Mouse (Mus musculus) heart, adult 2 months (tissue): ENCODE data around the gene Doc2g. TPM values are rescaled to one million over a fixed set of nuclear protein-coding genes. Genes with fewer than 3 reads are reported as not detected.

Experiments used
- DNase-seq, 2 experiments: peaks; one replicate each; pipeline ENCODE4 v3.0.0; 2021
- H3K27ac ChIP-seq: fragments of 200-600 bp; 2 replicates; pipeline ENCODE4 v1.8.1; 2022
- H3K27me3 ChIP-seq: fragments of 200-500 bp; 2 replicates; pipeline ENCODE4 v1.6.1; 2012; ENCODE audit warnings: mild to moderate bottlenecking, low read length, inconsistent platforms, mixed read lengths; ENCODE audit not compliant: control insufficient read depth, insufficient read depth
- H3K36me3 ChIP-seq: fragments of 200-500 bp; 2 replicates; pipeline ENCODE4 v1.6.1; 2012; ENCODE audit warnings: low read length, inconsistent platforms; ENCODE audit not compliant: control insufficient read depth, insufficient read depth
- H3K4me1 ChIP-seq: fragments of 200-500 bp; 2 replicates; pipeline ENCODE4 v1.6.1; 2011; ENCODE audit warnings: low read length; ENCODE audit not compliant: control insufficient read depth, insufficient read depth
- H3K4me3 ChIP-seq: fragments of 200-600 bp; 2 replicates; pipeline ENCODE4 v1.8.1; 2022
- H3K79me2 ChIP-seq: fragments of 200-500 bp; replicated peaks from 2 replicates; pipeline ENCODE4 v1.6.1; 2012; ENCODE audit warnings: mild to moderate bottlenecking, inconsistent platforms, low read length, moderate library complexity, mixed read lengths; ENCODE audit not compliant: control insufficient read depth, insufficient read depth
- H3K9ac ChIP-seq: fragments of 200-500 bp; 2 replicates; pipeline ENCODE4 v1.6.1; 2012; ENCODE audit warnings: low read depth, mild to moderate bottlenecking, control low read depth, inconsistent platforms, low read length, mixed read lengths
- CTCF ChIP-seq: fragments of 200-600 bp; IDR thresholded peaks from 2 replicates; pipeline ENCODE4 v1.8.1; 2022; ENCODE audit warnings: antibody characterized with exemption, mild to moderate bottlenecking, moderate library complexity
- EP300 ChIP-seq: fragments of 200-500 bp; IDR thresholded peaks from 2 replicates; pipeline ENCODE4 v1.6.1; 2011; ENCODE audit warnings: low read depth, low read length, control low read depth; ENCODE audit not compliant: insufficient read depth
- POLR2A ChIP-seq: fragments of 200-500 bp; IDR thresholded peaks from 2 replicates; pipeline ENCODE4 v1.6.1; 2011; ENCODE audit warnings: mild to moderate bottlenecking, low read depth, low read length, control low read depth; ENCODE audit not compliant: insufficient read depth
- WGBS: fragments of 180-500 bp; shearing (Covaris S2); methylation state at CpG from one replicate; pipeline ENCODE4 v1.1.7; 2018; 5-methylcytosine and 5-hydroxymethylcytosine counted together
- intact Hi-C: fragments of 180-260 bp; cut with DNase I; formaldehyde crosslinking; loops from one replicate; pipeline ENCODE4 v1.15.1; 2025
- polyA plus RNA-seq: library from polyadenylated mRNA; depleted of rRNA; stranded (reverse); fragments of >200 nt; gene quantifications from 2 replicates; pipeline ENCODE4 v1.2.3, GENCODE M21; 2012
- total RNA-seq, 2 experiments: library from RNA; stranded (reverse); gene quantifications; 2 replicates each; pipeline ENCODE4 v1.2.3; 2021

Doc2g gene
- total and polyA plus RNA-seq, 3 experiments, result 193 to 597 (median 236) TPM

GRCm38 (mm10) chr19:4003641-4004040 lies 528 bp downstream of the Doc2g start:
- Histone ChIP-seq H3K4me3 (peak overlapping the region; percentile 47), H3K36me3 (no peaks in the 10 kb centered on the region), H3K27me3 (no peaks in the 10 kb centered on the region), H3K4me1 (peaks cover 8% of the 10 kb centered on the region), H3K79me2 (no peaks in the 10 kb centered on the region), H3K9ac (peak overlapping the region; percentile 70), H3K27ac (peak overlapping the region; percentile 84)
- WGBS, result 59% methylated on average over 12 of the region's 12 CpGs
- no peak for TF ChIP-seq EP300
- TF ChIP-seq CTCF, result no peak
- TF ChIP-seq POLR2A, result no peak
- intact Hi-C loops, result no loop called here
- no peak for DNase-seq

GRCm38 (mm10) chr19:4004331-4004730 lies 1.2 kb downstream of the Doc2g start:
- TF ChIP-seq POLR2A, result no peak
- no peak for TF ChIP-seq EP300
- no peak for TF ChIP-seq CTCF
- 61% methylated on average over 15 of the region's 15 CpGs for WGBS
- H3K79me2 ChIP-seq, result no peaks in the 10 kb centered on the region
- peaks cover 8% of the 10 kb centered on the region for H3K4me1 ChIP-seq
- H3K9ac ChIP-seq, result peak overlapping the region; percentile 70
- peak overlapping the region; percentile 47; the same call in 1 of the 2 replicates for H3K4me3 ChIP-seq
- peak in 1 of 2 experiments; percentile 33 for DNase-seq
- intact Hi-C loops, result no loop called here
- no peaks in the 10 kb centered on the region for H3K27me3 ChIP-seq
- H3K36me3 ChIP-seq, result no peaks in the 10 kb centered on the region
- H3K27ac ChIP-seq, result peak overlapping the region; percentile 84

- no peak overlapping the region for H3K9ac ChIP-seq
- DNase-seq, result no peak
- WGBS, result 63% methylated on average over 9 of the region's 9 CpGs
- intact Hi-C loops, result no loop called here
- no peaks in the 10 kb centered on the region for H3K79me2 ChIP-seq
- H3K4me3 ChIP-seq, result no peak overlapping the region
- no peaks in the 10 kb centered on the region for H3K27me3 ChIP-seq
- TF ChIP-seq POLR2A, result no peak
- TF ChIP-seq EP300, result no peak
- TF ChIP-seq CTCF, result no peak
- H3K4me1 ChIP-seq, result peaks cover 6% of the 10 kb centered on the region; the same call in 1 of the 2 replicates
- peak overlapping the region; percentile 84 for H3K27ac ChIP-seq
- no peaks in the 10 kb centered on the region for H3K36me3 ChIP-seq
Measured at GRCm38 (mm10) chr19:4005091-4005490, 2.0 kb downstream of the Doc2g start.

- no peak overlapping the region for H3K4me3 ChIP-seq
- 0 out of 2 replicates have a peak, but pooled peaks have one; percentile 32 for TF ChIP-seq POLR2A
- TF ChIP-seq EP300, result no peak
- no peak for TF ChIP-seq CTCF
- H3K36me3 ChIP-seq, result no peaks in the 10 kb centered on the region
- no peak for DNase-seq
- no peak overlapping the region for H3K27ac ChIP-seq
- H3K9ac ChIP-seq, result no peak overlapping the region
- H3K27me3 ChIP-seq, result no peaks in the 10 kb centered on the region
- intact Hi-C loops, result no loop called here
- WGBS, result 93% methylated on average over 8 of the region's 8 CpGs
- H3K4me1 ChIP-seq, result peaks cover 4% of the 10 kb centered on the region; the same call in 1 of the 2 replicates
- no peaks in the 10 kb centered on the region for H3K79me2 ChIP-seq
Measured at GRCm38 (mm10) chr19:4005971-4006370, 2.9 kb downstream of the Doc2g start.

GRCm38 (mm10) chr19:4011086-4011485 lies 8.0 kb downstream of the Doc2g start:
- H3K79me2 ChIP-seq, result no peaks in the 10 kb centered on the region
- no peak overlapping the region for H3K27ac ChIP-seq
- no peak overlapping the region for H3K9ac ChIP-seq
- H3K36me3 ChIP-seq, result no peaks in the 10 kb centered on the region
- H3K4me3 ChIP-seq, result no peak overlapping the region
- WGBS, result 89% methylated on average over 5 of the region's 5 CpGs
- intact Hi-C loops, result no loop called here
- TF ChIP-seq POLR2A, result no peak
- no peak for TF ChIP-seq CTCF
- no peak for TF ChIP-seq EP300
- H3K27me3 ChIP-seq, result no peaks in the 10 kb centered on the region
- H3K4me1 ChIP-seq, result peaks cover 5% of the 10 kb centered on the region
- no peak for DNase-seq

GRCm38 (mm10) chr19:4012432-4013022 lies 9.4 kb downstream of the Doc2g start, which contains the start of gene Ndufv1:
Ndufv1 (minus strand) TSS chr19:4012806.
- H3K27me3 ChIP-seq, result no peaks in the 10 kb centered on the region
- peak within 1 kb of the TSS; percentile 81 for H3K4me3 ChIP-seq
- under 1% methylated on average over 45 of the region's 45 CpGs for whole genome bisulfite sequencing
- intact Hi-C loops, result loop anchor here (1.0 kb wide), 2 partner anchors 12 to 65 kb away; partner anchors contain the start of genes Gm49405 and Nudt8
- H3K27ac ChIP-seq, result peak within 1 kb of the TSS; percentile 97
- peaks cover 5% of the 10 kb centered on the region for H3K4me1 ChIP-seq
- H3K79me2 ChIP-seq, result no peaks in the 10 kb centered on the region
- peak; percentile 93 to 98 for DNase-seq
- peak within 1 kb of the TSS; percentile 85 for H3K9ac ChIP-seq
- peak; percentile 95 for TF ChIP-seq EP300
- TF ChIP-seq CTCF, result peak; percentile 88
- peak; percentile 95 for TF ChIP-seq POLR2A
- no peaks in the 10 kb centered on the region for H3K36me3 ChIP-seq
